ENCODE assay signal across 8 mouse cellular contexts in the genomic region with DNA sequence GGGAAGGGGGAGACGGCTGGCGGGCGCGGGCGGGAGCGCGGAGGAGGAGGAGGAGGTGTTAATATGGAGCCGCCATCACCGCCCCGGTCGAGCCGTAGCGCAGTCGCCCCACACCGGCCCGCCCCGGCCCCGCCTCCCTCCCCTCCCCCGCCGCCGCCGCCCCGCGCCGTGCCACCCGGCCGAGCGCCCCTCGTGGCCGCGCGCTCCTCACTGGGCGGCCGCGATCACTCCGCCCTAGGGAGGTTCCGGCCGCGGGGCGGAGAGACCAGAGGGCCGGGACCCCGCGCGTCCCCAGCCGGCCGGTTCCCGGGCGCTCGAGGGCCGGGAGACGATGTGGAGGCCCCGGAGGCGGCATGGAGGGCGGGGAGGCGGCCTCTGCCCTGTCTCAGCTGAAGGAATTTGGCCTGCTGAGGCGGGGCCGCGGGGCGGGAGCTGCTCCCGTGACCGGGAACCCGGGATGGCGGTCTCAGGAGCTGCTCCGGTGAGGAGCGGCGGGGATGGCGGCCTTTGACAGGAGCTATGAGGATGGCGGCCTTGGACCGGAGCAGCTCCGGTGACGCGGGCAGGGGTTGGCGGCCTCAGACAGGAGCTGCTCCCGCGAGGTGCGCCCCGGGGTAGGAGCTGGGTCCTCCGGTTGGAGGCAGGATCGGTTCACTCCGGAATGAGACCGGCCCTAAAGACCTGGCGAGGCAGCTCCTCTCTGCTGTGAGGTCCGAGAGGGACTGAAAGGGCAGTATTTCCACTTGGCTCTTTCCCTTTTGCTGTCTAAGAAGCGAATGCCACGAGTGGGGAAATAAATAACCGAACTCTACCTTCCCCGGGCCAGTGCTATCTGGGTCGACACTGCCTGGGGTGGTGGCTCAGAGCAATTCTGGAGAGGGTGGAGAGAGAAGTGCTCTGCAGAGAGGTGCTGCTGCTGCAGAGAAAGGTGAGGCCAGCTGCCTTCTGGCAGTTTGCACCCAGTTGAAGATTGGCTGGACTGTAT. TPM values are rescaled to one million over a fixed set of nuclear protein-coding genes. Genes with fewer than 3 reads are reported as not detected.
DNase-seq lines count a peak whose midpoint lies in the region; ATAC-seq and TF ChIP-seq lines count a peak whose summit lies in the region.

TSS of gene Rcor3 (minus strand) at position 137 of the 985 bp plus-strand sequence.

- peak within 1 kb of the TSS; percentile 97 for H3K4me2 ChIP-seq in heart, embryonic 11.5 days
- H3K4me2 ChIP-seq in kidney, embryonic 16.5 days (replicated peaks; ENCODE audit: low read depth, low read length): peak within 1 kb of the TSS; percentile 94
- peak within 1 kb of the TSS; percentile 96 for H3K4me2 ChIP-seq in myocyte (ENCODE audit: low read depth)

- 0 out of 2 replicates have a peak, but pooled peaks cover 2% of the 10 kb centered on the region for H3K79me2 ChIP-seq in liver, adult 2 months (ENCODE audit: control insufficient read depth, insufficient read depth, low read length)
- peaks cover 21% of the 10 kb centered on the region for H3K79me2 ChIP-seq in myocyte (ENCODE audit: control insufficient read depth, insufficient read depth)

- H3K36me3 ChIP-seq in heart, embryonic 11.5 days (ENCODE audit: control insufficient read depth, insufficient read depth, low read length): no peaks in the 10 kb centered on the region
- H3K36me3 ChIP-seq in kidney, embryonic 16.5 days (ENCODE audit: insufficient read depth, low read length): no peaks in the 10 kb centered on the region
- H3K36me3 ChIP-seq in liver, adult 2 months (ENCODE audit: control insufficient read depth, insufficient read depth, low read length): peaks cover 3% of the 10 kb centered on the region; the same call in 1 of the 2 replicates
- H3K36me3 ChIP-seq in myocyte (ENCODE audit: control insufficient read depth, insufficient read depth): peaks cover 5% of the 10 kb centered on the region
- H3K36me3 ChIP-seq in splenic B cell, adult 2 months (ENCODE audit: control insufficient read depth, insufficient read depth, low read length, poor library complexity, severe bottlenecking): no peaks in the 10 kb centered on the region

- under 1% methylated on average over 63 of the region's 88 CpGs for WGBS in heart, embryonic 11.5 days (ENCODE audit: insufficient replicate concordance)
- WGBS in kidney, embryonic 16.5 days: under 1% methylated on average over 42 of the region's 88 CpGs
- WGBS in liver, adult 2 months: under 1% methylated on average over 56 of the region's 88 CpGs

- peak within 1 kb of the TSS; percentile 90 for H3ac ChIP-seq in myocyte (ENCODE audit: control insufficient read depth, insufficient read length)

- H3K9ac ChIP-seq in heart, embryonic 11.5 days (ENCODE audit: low read depth, low read length): peak within 1 kb of the TSS; percentile 91
- peak within 1 kb of the TSS; percentile 94 for H3K9ac ChIP-seq in kidney, embryonic 16.5 days (replicated peaks; ENCODE audit: low read length)
- peak within 1 kb of the TSS; percentile 100 for H3K9ac ChIP-seq in liver, adult 2 months (ENCODE audit: low read depth, low read length)

- peak; percentile 54; the same call in 1 of the 2 replicates for TF ChIP-seq POLR2A in liver, adult 2 months (IDR thresholded peaks at IDR 0.05; ENCODE audit: extremely low read depth, insufficient read depth, low read length)
- TF ChIP-seq POLR2A in myocyte (IDR thresholded peaks at IDR 0.05; ENCODE audit: insufficient read length, low read depth): peak; percentile 80

- peak; percentile 71 for ATAC-seq in erythroblast, adult 5-6 weeks (replicated peaks; ENCODE audit: low FRiP score, poor library complexity, severe bottlenecking)
- ATAC-seq in heart, embryonic 11.5 days (replicated peaks; ENCODE audit: insufficient number of reproducible peaks, low FRiP score, low TSS enrichment): peak; percentile 89
- ATAC-seq in kidney, embryonic 16.5 days (ENCODE audit: low FRiP score, low TSS enrichment): peak; percentile 89

- peak within 1 kb of the TSS; percentile 94 for H3K27ac ChIP-seq in heart, embryonic 11.5 days (ENCODE audit: low read depth, low read length)
- peak within 1 kb of the TSS; percentile 98 for H3K27ac ChIP-seq in kidney, embryonic 16.5 days (ENCODE audit: low read length)
- H3K27ac ChIP-seq in liver, adult 2 months (replicated peaks; ENCODE audit: insufficient read depth, low read depth, low read length): peak within 1 kb of the TSS; percentile 97

- TF ChIP-seq CTCF in liver, adult 2 months (IDR thresholded peaks at IDR 0.05; ENCODE audit: low read depth, low read length): peak; percentile 20; the same call in 1 of the 2 replicates

- H3K4me1 ChIP-seq in heart, embryonic 11.5 days (ENCODE audit: control insufficient read depth, insufficient read depth, low read length): peaks cover 8% of the 10 kb centered on the region; the same call in 1 of the 2 replicates
- peaks cover 13% of the 10 kb centered on the region for H3K4me1 ChIP-seq in kidney, embryonic 16.5 days (ENCODE audit: insufficient read depth, low read length)
- peaks cover 2% of the 10 kb centered on the region for H3K4me1 ChIP-seq in liver, adult 2 months (ENCODE audit: control insufficient read depth, insufficient read depth, low read length)

- peak; percentile 57 to 65 for DNase-seq in B cell, adult 2 months
- DNase-seq in brain, adult 2 months (ENCODE audit: low read depth, low spot score): peak; percentile 88
- peak; percentile 60 for DNase-seq in liver, adult 2 months (ENCODE audit: extremely low read depth, low read depth, low spot score)
- peak; percentile 76 for DNase-seq in splenic B cell, adult 2 months (ENCODE audit: low read depth, low spot score)

- H3K4me3 ChIP-seq in heart, embryonic 11.5 days (ENCODE audit: low read depth, low read length): peak within 1 kb of the TSS; percentile 86
- H3K4me3 ChIP-seq in kidney, embryonic 16.5 days (ENCODE audit: low read length): peak within 1 kb of the TSS; percentile 87
- peak within 1 kb of the TSS; percentile 100 for H3K4me3 ChIP-seq in liver, adult 2 months (ENCODE audit: insufficient read depth, low read depth, low read length)
- peak within 1 kb of the TSS; percentile 68 for H3K4me3 ChIP-seq in myocyte

- no peaks in the 10 kb centered on the region for H3K9me3 ChIP-seq in heart, embryonic 11.5 days (replicated peaks; ENCODE audit: control insufficient read depth, low read length)
- no peaks in the 10 kb centered on the region for H3K9me3 ChIP-seq in kidney, embryonic 16.5 days (ENCODE audit: low read length)

- no peaks in the 10 kb centered on the region for H3K27me3 ChIP-seq in heart, embryonic 11.5 days (ENCODE audit: control insufficient read depth, insufficient read depth, low read length)
- H3K27me3 ChIP-seq in kidney, embryonic 16.5 days (ENCODE audit: insufficient read depth, low read length): no peaks in the 10 kb centered on the region
- H3K27me3 ChIP-seq in liver, adult 2 months (ENCODE audit: control insufficient read depth, insufficient read depth, low read length): no peaks in the 10 kb centered on the region
- H3K27me3 ChIP-seq in myocyte (ENCODE audit: control insufficient read depth, insufficient read depth, insufficient read length): no peaks in the 10 kb centered on the region
- no peaks in the 10 kb centered on the region for H3K27me3 ChIP-seq in splenic B cell, adult 2 months (ENCODE audit: control insufficient read depth, insufficient read depth, low read length, poor library complexity, severe bottlenecking)

TF ChIP-seq in myocyte, 11 proteins besides CTCF, POLR2A, EP300 and RAD21:
- TF ChIP-seq POLR2AphosphoS2 (IDR thresholded peaks at IDR 0.05; ENCODE audit: insufficient read length, low read depth) (peak; percentile 49), TCF3 (IDR thresholded peaks at IDR 0.05; ENCODE audit: insufficient read length, low read depth) (no peak)

RNA-seq across cellular contexts. Expression of gene Rcor3, which starts in this region (rescaled TPM):
- total RNA-seq in erythroblast, adult 5-6 weeks (2015; ENCODE audit: low replicate concordance): 7.5 and 12.5 TPM in 2 replicates
- total RNA-seq in erythroblast, adult 5-6 weeks (2017; ENCODE audit: low replicate concordance): 10.8 and 41.0 TPM in 2 replicates
- polyA plus RNA-seq in heart, embryonic 11.5 days (2014; fragmentation: Nextera tagmentation; extraction: Ambion mirVana): 24.8 and 25.7 TPM in 2 replicates
- 26.3 and 27.1 TPM in 2 replicates for polyA plus RNA-seq in kidney, embryonic 16.5 days (2015; fragmentation: Nextera tagmentation; extraction: Ambion mirVana)
- 10.9 and 11.5 TPM in 2 replicates for total RNA-seq in liver, adult 2 months (2014; rRNA removed)
- 10.5 and 13.7 TPM in 2 replicates for polyA plus RNA-seq in liver, adult 2 months (2012; rRNA removed)
- polyA plus RNA-seq in myocyte (2012; fragmentation: generic; extraction: Trizol): 12.0 TPM

Comparison
In these comparisons a context has a peak if more than half of its experiments do, and no peak if none do; other contexts are left out.
1. Peak in every context shown above with its lines: DNase-seq, ATAC-seq, H3K4me3 ChIP-seq and H3K27ac ChIP-seq.